12 mouse cellular contexts compared by ENCODE assay signal in genomic region chr9:69109618-69110300, GRCm38 (mm10).
"Had no signal": no experiment of that assay in that cellular context is flagged by ENCODE, and none has a peak within 500 bp of the region (broad histone marks: within the 10 kb centered on the region; RNA-seq: fewer than 3 reads in every experiment).

No protein-coding gene starts in this region.

- H3K9ac ChIP-seq: limb, embryonic 15.5 days; lung, embryonic 14.5 days; midbrain, embryonic 12.5 days had no signal

- H3K9me3 ChIP-seq: limb, embryonic 15.5 days; midbrain, embryonic 12.5 days had no signal

- H3K27ac ChIP-seq: kidney, postnatal 0 days; limb, embryonic 15.5 days; macrophage; midbrain, embryonic 12.5 days; stomach, postnatal 0 days had no signal

- DNase-seq: layer of hippocampus, adult 9-11 months; layer of hippocampus, postnatal 36 days; lung, embryonic 14.5 days; lung, postnatal 14 days; right cerebral cortex, adult 18-20 months; right cerebral cortex, postnatal 25 days; thymus, postnatal 4 days had no signal

- H3K27me3 ChIP-seq: midbrain, embryonic 12.5 days had no signal

- H3K4me2 ChIP-seq: limb, embryonic 15.5 days; lung, embryonic 14.5 days; midbrain, embryonic 12.5 days had no signal

- H3K4me3 ChIP-seq: limb, embryonic 15.5 days; midbrain, embryonic 12.5 days had no signal

- H3K36me3 ChIP-seq: limb, embryonic 15.5 days; midbrain, embryonic 12.5 days had no signal
